Mouse (Mus musculus): ENCODE data around the gene Orm3. TPM values are rescaled to one million over a fixed set of nuclear protein-coding genes. Genes with fewer than 3 reads are reported as not detected.

Gene Orm3
- total RNA-seq, 2 experiments from 2014 or later, result not detected

DNA sequence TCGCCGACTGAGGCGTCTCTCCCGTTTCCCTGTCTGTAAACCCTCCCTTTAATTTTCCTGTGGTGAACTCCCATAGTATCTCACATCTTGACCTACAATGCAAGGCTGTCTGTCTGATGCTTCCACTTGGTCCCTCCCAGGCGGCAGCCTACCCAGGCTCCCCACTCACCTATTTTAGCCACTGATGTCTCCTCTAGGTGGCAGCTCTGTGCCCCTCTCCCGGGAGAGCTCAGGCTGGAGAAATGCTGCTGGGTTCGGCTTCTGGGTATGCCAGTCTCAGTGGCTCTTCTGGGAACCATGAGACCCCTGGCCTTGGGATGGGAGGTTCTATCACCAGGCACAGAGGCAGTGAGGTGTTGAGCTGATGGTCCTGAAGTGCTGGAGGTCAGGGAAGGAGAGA, 21.5 kb downstream of the Orm3 start:
- peak; percentile 52 for TF ChIP-seq CTCF (conservative IDR thresholded peaks at IDR 0.05)
- Histone ChIP-seq H3K27ac (no peak overlapping the region), H3K4me3 (no peak overlapping the region)
- no peak for DNase-seq (ENCODE audit: low spot score in 2 of 2)

- DNase-seq (ENCODE audit: low spot score in 2 of 2), result no peak
- no peak for TF ChIP-seq CTCF (conservative IDR thresholded peaks at IDR 0.05)
- Histone ChIP-seq H3K4me3 (no peak overlapping the region), H3K27ac (no peak overlapping the region)
Measured at GRCm38 (mm10) chr4:63382676-63383369, 26.9 kb downstream of the Orm3 start.

DNA sequence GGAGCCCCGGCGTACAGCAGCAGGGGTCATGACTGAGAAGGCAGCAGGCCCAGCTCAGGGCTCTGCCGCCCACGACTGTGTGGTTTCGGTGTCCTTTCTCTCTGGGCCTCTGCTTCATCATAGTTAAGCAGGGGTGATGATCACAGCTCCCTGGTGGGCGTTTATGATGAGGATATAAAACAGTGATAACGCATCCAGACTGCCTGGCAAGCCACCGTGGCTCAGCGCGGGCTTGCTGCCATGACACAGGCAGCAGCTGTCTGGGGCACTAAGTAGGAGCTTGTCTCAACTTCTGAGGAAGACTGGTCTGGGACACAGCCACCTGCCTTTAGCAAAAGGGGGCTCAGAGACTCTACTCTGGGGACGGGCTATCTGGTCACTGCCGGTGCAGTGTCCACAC, 27.5 kb downstream of the Orm3 start:
- Histone ChIP-seq H3K27ac (no peak overlapping the region), H3K4me3 (no peak overlapping the region)
- no peak for DNase-seq (ENCODE audit: low spot score in 2 of 2)
- TF ChIP-seq CTCF (conservative IDR thresholded peaks at IDR 0.05), result no peak

- no peak for DNase-seq (ENCODE audit: low spot score in 2 of 2)
- TF ChIP-seq CTCF (conservative IDR thresholded peaks at IDR 0.05), result no peak
- Histone ChIP-seq H3K27ac (no peak overlapping the region), H3K4me3 (no peak overlapping the region)
Measured at GRCm38 (mm10) chr4:63384262-63384661, 28.3 kb downstream of the Orm3 start.

- H3K4me3 ChIP-seq, result no peak overlapping the region
- no peak for TF ChIP-seq CTCF (conservative IDR thresholded peaks at IDR 0.05)
- no peak for DNase-seq (ENCODE audit: low spot score in 2 of 2)
- H3K27ac ChIP-seq, result no peak overlapping the region
Measured at GRCm38 (mm10) chr4:63385253-63385652, 29.3 kb downstream of the Orm3 start.

- TF ChIP-seq CTCF (conservative IDR thresholded peaks at IDR 0.05), result no peak
- no peak overlapping the region for H3K4me3 ChIP-seq
- no peak overlapping the region for H3K27ac ChIP-seq
Measured at GRCm38 (mm10) chr4:63385784-63386183, 29.8 kb downstream of the Orm3 start.

DNA sequence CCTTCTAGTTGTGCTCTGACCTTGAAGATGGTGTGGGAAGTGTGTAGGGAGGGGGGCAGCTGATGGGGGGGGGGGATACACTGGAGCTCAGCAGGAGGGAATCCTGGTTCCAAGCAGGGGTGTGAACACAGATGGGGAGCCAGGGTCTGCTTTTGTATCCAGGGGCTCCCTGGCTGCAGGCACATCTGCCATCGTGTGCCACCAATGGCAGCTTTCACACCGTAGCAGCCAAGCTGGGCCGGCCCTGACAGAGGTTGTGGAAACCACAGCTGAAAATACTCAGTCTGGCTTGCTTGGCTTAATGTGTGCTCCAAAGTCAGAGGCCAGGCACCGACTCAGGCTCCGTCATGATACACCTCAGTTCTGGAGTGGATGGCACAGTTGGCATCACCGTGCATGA, 32.1 kb downstream of the Orm3 start:
- Histone ChIP-seq H3K4me3 (no peak overlapping the region), H3K27ac (no peak overlapping the region)
- no peak for TF ChIP-seq CTCF (conservative IDR thresholded peaks at IDR 0.05)
- no peak for DNase-seq (ENCODE audit: low spot score in 2 of 2)

More at GRCm38 (mm10) chr4:63385784-63386183, 29.8 kb downstream of the Orm3 start:
- DNase-seq (ENCODE audit: low spot score in 2 of 2), result no peak

- no peak for DNase-seq (ENCODE audit: low spot score in 2 of 2)
- H3K27ac ChIP-seq, result no peak overlapping the region
- TF ChIP-seq CTCF (conservative IDR thresholded peaks at IDR 0.05), result no peak
Measured at GRCm38 (mm10) chr4:63389121-63389886, 33.3 kb downstream of the Orm3 start.

DNA sequence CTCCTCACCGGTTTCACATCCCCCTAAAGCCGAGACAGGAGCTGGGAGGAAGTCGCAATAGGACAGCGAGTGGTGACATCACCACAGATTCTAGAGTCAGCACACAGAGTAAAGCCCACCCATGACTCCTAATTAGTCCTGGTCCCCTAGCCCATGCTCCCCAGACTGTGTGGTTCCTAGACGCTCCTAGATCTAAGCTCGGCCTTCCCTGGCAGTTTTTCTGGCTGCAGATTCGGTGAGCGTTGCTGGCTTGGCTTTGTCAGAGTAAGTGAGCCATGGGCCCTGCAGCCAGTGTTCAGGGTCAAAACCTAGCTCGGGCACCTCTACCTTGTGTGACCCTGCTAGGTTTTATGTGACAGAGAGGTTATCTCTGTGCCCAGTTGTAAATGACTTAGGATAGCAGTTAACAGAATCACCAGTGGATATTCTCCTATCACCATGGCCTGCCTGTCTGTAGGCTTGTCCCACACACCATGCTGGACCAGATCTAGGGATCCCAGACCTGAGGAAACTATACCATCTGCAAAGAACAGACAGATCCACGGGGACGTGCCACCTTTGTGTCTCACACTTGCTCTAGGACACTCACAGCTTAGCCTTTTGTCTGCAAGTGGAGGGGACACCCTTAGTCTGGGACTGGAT, 34.0 kb downstream of the Orm3 start:
- DNase-seq (ENCODE audit: low spot score in 2 of 2), result no peak
- no peak overlapping the region for H3K4me3 ChIP-seq
- no peak for TF ChIP-seq CTCF (conservative IDR thresholded peaks at IDR 0.05)
- H3K27ac ChIP-seq, result no peak overlapping the region

More at GRCm38 (mm10) chr4:63389121-63389886, 33.3 kb downstream of the Orm3 start:
- H3K4me3 ChIP-seq, result no peak overlapping the region

DNA sequence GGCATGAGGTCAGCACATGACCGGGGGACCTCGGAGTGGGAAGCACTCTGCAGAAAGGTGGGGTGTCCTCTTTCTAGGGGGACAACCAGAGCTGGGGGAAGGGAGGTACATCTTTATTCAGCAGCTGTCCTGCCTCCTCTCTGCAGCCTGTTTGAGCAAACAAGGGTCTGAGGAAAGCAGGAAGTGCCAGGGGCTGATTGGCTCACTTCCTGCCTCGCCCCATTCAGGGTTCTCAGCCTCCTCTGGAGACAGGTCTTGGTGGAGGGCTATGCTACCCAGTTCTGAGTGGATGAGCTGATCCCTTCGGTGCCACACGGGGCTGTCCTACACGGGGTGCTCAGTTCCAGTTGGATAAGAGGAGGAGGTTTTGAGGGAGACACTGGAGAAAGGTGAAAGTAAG, 35.4 kb downstream of the Orm3 start:
- no peak for TF ChIP-seq CTCF (conservative IDR thresholded peaks at IDR 0.05)
- DNase-seq (ENCODE audit: low spot score in 2 of 2), result no peak
- Histone ChIP-seq H3K27ac (no peak overlapping the region), H3K4me3 (no peak overlapping the region)

DNA sequence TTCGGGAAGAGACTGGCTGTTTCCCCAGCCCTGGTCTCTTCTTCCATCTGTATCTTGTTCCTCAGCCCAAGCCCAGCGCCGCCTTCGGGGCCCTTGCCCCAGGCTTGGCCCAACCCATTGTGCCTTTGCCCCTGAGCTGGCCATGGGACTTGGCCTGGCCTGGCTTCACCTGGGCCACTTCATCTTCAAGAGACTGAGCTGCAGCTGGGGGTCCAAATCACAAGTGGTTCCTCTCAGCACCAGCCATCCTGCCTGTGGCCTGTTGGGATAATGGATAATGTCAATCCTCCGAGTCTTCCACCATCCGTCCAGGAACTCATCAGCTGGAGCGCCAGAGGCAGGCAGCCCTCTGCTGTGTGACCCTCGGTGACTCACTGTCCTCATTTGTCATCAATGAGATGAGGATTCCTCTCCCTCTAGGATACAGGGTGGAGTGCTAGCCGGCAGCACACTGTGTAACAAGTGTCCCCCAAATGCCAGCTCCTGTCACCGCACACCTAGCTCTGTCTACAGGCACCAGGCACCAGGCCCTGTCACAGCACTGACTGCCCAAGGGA, 42.1 kb downstream of the Orm3 start:
- H3K4me3 ChIP-seq, result no peak overlapping the region
- no peak for TF ChIP-seq CTCF (conservative IDR thresholded peaks at IDR 0.05)
- no peak overlapping the region for H3K27ac ChIP-seq
- no peak for DNase-seq (ENCODE audit: low spot score in 2 of 2)

DNA sequence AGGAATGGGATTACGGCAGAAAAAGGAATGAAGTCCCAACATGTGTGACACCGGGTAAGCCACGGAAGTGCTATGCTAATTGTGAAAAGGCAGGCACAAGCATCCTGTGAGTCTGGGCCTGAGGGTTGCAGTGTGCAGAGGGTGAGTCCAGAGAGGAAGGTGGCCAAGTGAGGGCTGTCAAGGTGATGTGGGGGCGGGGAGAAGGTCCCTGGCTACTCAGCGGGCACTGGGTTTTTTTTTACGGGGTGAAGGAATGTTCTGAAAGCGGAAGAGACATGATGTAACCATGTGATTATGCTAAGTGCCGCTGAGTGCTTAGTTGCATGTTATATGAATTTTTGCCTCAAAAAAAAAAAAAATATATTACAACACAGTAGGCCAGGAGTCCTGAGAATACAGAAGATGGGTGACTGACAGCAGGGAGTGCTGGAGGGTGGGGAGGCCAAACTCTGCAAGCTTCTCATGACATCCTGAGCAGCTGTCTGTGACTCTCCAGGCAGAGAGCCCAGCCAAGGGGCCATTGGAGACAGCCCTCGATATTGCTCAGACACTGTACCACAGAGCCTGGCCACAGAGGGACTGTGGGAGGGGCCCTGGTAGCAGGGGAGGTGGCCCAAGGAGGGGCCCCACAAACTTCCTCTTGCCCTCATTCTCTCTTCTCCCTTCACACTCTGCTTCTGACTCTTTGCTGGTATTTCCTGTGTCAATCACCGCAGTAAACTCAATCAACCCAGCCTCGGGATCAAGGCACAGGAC, 43.1 kb downstream of the Orm3 start:
- no peak for TF ChIP-seq CTCF (conservative IDR thresholded peaks at IDR 0.05)
- no peak for DNase-seq (ENCODE audit: low spot score in 2 of 2)
- H3K4me3 ChIP-seq, result no peak overlapping the region
- H3K27ac ChIP-seq, result peak overlapping the region; percentile 39; the same call in 1 of the 2 replicates
